Mouse (Mus musculus): Measurements from ENCODE around the gene Gabbr2. TPM values are rescaled to one million over a fixed set of nuclear protein-coding genes. Genes with fewer than 3 reads are reported as not detected.

Gabbr2 gene
- total RNA-seq, 2 experiments from 2014 or later: 203 to 209 TPM

- no peak for DNase-seq (ENCODE audit: low spot score in 2 of 2)
These were observed 163.5 kb downstream of the Gabbr2 start for GRCm38 (mm10) chr4:46828141-46828571.

DNA sequence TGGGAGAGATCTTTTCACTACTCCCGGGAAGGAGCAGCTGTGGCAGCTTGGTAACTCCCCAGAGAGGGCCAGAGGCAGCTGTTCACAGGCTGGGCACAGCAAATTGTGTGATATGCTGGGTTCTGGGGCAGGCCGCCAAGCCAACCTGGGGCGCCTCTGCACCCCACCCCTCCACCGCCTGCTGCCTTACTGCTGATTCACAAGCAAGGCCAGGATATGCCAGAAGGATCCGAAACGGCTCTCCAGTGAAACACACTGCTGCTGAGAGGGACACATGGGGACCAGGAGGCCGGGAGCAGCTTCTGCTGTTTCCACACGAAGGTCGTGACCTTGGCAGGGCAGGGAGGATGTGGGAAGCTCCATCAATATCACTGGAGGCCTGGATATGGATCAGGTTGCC lies 164.2 kb downstream of the Gabbr2 start:
- peak in 1 of 2 experiments; percentile 65 for DNase-seq (ENCODE audit: low spot score in 2 of 2)

GRCm38 (mm10) chr4:46825846-46826529 lies 165.7 kb downstream of the Gabbr2 start:
- no peak for DNase-seq (ENCODE audit: low spot score in 2 of 2)

DNA sequence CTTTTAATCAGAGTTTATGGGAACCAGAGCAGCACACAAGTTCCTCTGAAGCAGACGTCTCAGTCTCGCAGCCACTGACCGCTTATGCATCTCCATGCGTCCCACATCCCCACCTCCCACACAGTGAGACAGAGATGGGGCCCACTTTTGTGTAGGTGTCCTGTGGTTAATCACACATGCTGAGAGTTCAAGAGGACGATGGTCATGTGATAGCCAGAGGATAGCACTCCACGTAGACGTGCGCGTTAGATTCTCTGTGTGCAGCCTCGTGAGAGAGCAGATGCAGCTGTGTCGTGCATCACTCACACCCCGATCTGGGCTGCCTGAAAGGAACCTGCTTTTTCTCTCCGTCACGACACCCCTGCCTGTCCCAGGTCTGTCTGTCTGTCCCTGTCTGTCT lies 167.9 kb downstream of the Gabbr2 start:
- DNase-seq (ENCODE audit: low spot score in 2 of 2): no peak

DNA sequence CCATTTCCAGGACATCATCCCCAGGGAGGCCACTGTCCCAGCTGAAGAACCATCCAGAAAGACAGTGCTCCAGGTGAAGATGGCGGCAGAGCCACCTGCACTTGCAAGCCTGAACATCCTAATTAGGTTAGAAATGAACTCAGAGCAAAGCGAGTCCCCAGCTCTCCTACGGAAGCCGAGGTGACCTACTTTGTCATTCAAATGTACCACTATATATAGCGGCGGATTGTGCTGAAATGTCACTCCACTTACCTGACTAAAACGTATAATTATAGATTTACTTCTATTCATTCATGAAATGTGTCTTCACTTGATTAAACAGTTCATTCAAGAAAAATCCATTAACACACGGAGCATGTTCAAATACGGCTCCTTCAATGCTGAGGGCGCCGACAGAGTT lies 170.0 kb downstream of the Gabbr2 start:
- DNase-seq (ENCODE audit: low spot score in 2 of 2): no peak

DNA sequence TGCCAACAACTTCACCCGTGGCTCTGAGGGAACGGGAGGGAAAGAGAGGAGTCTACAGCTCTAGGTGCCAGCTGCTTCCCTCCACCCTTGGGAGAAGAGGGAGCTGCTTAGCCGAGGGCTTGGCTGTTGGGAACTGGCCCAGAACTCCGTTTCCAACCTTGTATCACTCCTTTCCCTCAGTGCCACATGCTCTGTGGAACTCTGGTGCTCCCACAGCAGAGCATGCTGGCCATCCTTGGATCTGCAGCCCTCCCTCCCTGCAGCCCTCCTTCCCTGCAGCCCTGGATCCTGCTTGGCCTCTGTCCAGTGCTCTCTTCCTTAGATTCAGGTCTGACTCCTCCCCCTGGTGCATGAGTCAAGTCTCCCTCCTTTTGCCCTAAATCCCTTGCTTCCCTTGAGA lies 176.7 kb downstream of the Gabbr2 start:
- no peak for DNase-seq (ENCODE audit: low spot score in 2 of 2)

- no peak for DNase-seq (ENCODE audit: low spot score in 2 of 2)
These were observed 177.4 kb downstream of the Gabbr2 start for GRCm38 (mm10) chr4:46814236-46814635.

GRCm38 (mm10) chr4:46811165-46811564 lies 180.5 kb downstream of the Gabbr2 start:
- no peak for DNase-seq (ENCODE audit: low spot score in 2 of 2)

- DNase-seq (ENCODE audit: low spot score in 2 of 2): no peak
These were observed 184.8 kb downstream of the Gabbr2 start for GRCm38 (mm10) chr4:46806876-46807275.

DNA sequence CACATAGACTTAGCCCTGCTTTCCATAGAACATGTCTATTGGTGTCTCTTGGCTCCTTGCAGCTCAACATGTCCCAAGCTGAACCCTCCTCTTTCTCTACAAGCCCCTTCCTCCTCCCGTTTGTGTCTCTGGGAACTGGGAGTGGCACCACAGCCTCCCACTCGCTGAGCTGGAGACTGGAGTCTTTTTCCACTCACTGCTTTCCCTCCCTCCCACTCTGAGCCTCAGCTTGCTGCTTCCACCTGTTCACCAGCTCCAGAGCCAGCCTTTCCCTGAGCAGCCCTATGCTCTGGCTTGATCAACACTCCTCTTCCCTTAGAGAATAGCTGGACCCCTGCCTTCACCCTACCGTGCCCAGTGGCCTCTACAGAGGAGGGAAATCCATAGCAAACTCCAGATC lies 185.8 kb downstream of the Gabbr2 start:
- peak; percentile 67 to 81 for DNase-seq (ENCODE audit: low spot score in 2 of 2)

DNA sequence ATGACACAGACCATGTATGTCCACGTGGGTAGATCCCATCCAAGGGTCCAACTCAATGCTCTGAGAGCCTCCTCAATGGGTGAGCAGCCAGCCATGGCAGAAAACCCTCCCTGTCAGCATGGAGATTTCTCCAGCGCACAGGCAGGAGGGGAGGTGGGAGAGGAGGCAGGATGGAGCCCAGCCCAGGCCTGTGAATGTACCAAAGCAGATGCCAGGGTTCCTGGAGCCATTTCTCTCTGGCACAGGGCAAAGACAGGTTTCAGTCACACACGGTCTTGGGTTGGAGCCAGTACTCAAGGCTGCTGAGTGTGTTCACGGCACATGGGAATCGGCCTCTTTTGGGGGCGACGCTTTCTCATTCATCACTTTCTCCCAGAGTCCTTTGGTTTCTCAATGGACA lies 189.3 kb downstream of the Gabbr2 start:
- peak in 1 of 2 experiments; percentile 73 for DNase-seq (ENCODE audit: low spot score in 2 of 2)

DNA sequence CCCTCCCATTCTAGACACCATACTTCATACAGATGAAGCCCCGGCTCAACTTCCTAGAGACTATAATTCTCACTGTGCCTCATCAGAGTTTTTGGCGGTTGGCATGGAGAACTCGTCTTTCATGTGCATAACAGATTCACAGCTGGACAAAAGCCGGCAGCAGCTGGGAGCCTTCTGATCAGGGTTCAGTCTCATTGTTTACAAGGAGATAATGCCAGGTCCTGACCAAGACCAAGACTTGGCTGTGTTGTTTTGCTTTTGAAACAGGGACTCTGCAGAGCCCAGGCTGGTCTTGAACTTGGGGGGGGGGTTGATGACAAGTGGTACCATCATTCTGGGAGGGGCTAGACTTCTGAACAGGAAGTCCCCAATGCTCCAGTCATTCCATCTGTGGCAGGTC lies 191.8 kb downstream of the Gabbr2 start:
- DNase-seq (ENCODE audit: low spot score in 2 of 2): no peak

GRCm38 (mm10) chr4:46795707-46796106 lies 196.0 kb downstream of the Gabbr2 start:
- no peak for DNase-seq (ENCODE audit: low spot score in 2 of 2)

DNA sequence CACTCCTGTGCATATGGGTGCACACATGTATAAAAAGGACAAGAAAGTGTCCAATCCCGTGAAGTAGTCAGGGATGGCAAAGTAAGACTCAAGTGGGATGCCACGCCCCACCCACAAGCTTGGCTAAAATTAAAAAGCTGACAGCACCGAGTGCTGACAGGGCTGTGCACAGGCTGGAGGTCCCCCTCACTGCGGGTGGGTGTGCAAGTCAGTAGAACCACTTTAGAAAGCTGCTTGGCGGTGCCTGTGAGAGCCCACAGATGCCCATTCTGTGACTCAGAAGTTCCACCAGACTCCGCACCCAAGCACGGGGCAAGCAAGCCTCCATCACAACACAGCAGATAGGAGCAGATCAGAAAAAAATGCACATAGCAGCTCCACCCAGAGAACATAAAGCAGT lies 197.1 kb downstream of the Gabbr2 start:
- peak; percentile 52 to 73 for DNase-seq (ENCODE audit: low spot score in 2 of 2)

DNA sequence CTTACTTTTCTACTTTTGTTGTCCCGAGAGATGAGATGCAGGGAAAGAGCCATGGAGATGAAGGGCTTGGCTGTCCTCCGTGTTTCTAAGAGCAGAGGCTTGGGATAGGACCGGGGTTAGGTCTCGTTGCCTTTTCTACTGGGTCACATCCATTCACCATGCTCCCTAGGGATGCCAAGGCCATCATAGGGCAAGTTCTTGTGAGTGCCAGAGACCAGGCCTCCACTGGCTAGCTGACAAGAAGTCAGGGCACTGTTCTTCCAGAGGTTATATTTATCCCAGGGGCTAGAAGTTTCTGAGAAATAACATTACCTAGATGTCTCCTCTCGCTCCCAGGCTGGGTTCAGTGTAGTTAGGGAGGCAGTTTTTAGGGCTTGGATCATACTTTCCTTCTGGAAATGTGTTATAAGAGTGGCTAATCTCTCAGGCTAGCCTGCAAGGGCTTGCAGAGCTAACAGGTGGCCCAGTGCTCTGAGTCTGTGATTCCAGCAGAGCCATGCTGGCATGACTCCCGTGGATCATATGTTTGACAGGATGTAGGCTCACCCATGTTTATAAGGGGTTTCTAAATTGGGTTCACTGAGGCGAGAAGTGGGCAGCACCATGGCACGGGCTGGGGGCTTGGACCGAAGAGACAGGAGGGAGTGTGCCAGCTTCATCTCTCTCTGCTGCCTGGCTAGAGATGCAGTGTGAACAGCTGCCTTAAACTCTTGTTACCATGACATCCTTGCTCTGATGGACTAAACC lies 199.2 kb downstream of the Gabbr2 start:
- peak; percentile 56 to 82 for DNase-seq (ENCODE audit: low spot score in 2 of 2)

GRCm38 (mm10) chr4:46791268-46791951 lies 200.3 kb downstream of the Gabbr2 start:
- DNase-seq (ENCODE audit: low spot score in 2 of 2): no peak

DNA sequence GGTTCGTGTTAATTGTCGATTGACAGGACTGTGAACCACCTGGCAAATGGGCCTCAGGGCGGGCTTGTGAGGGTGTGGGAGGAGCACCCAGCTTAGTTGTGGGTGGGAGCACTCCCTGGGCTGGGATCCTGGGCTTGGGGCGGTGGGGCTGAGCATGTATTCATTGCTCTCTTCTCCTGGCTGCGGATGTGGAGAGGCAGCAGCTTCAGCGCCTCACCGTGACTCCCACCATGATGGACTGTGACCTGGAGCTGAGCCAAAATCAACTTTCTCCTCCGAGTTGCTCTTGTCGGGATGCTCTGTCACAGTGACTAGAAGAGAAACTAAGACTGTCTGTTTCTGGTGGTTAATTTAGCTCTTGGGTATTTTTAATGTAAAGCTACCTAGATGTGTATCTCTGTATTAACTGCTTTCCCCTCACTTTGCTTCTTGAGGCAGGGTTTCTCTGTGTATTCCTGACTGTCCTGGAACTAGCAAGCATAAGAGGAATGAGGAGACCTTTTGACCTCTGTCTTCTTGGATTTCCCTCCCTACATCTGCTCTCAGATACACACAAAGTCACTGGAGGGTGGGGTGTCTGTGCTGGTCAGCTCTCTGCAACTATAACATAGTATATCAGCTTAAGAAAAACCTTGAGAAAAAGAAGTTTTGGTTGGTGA lies 200.9 kb downstream of the Gabbr2 start:
- DNase-seq (ENCODE audit: low spot score in 2 of 2): no peak

DNA sequence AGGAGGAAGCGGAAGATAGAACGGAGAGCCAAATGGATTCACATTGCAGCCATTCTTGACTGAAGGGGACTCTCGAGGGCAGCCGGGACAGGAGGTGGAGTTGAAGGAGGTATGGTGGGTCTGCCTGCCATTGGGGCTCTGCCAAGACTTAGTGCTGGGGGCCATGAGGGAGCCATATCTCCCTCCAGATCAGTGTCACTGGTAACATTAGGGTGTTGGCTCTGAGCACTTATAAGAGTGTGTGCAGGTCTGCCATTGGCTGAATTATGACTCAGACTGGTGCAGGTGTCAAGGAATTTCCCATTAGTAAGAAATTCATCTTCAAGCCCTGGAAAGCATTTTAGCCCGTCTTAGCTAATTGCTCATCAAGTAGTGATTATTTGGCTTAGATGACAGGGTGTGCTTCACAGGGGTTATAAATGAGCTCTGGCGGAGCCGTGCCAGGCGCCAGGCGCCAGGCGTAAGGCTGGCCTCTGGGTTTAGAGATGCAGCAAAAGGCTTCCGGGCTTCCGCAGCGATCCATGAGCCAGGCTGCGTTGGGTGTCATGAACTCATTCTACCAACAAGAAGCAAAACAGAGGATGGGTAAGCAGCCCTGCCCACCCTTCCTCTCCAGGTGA lies 207.1 kb downstream of the Gabbr2 start:
- DNase-seq (ENCODE audit: low spot score in 2 of 2): no peak

- no peak for DNase-seq (ENCODE audit: low spot score in 2 of 2)
These were observed 210.6 kb downstream of the Gabbr2 start for GRCm38 (mm10) chr4:46781109-46781508.

- peak in 1 of 2 experiments; percentile 66 for DNase-seq (ENCODE audit: low spot score in 2 of 2)
These were observed 215.7 kb downstream of the Gabbr2 start for GRCm38 (mm10) chr4:46775959-46776358.

GRCm38 (mm10) chr4:46774652-46775051 lies 217.0 kb downstream of the Gabbr2 start:
- no peak for DNase-seq (ENCODE audit: low spot score in 2 of 2)
